Mouse (Mus musculus): ENCODE measurements around the gene Nme7.

Nme7 gene

GRCm38 (mm10) chr1:164395131-164395780, 91.3 kb downstream of the Nme7 start:
- H3K36me3 ChIP-seq (ENCODE audit: insufficient read depth, low read length) = no peaks in the 10 kb centered on the region
- TF ChIP-seq CTCF (conservative IDR thresholded peaks at IDR 0.05; ENCODE audit: low read length) (no peak), NANOG (IDR thresholded peaks at IDR 0.05; ENCODE audit: borderline replicate concordance, low read length) (no peak), POU5F1 (IDR thresholded peaks at IDR 0.05; ENCODE audit: borderline replicate concordance, low read length) (no peak)

GRCm38 (mm10) chr1:164397672-164398071, 93.8 kb downstream of the Nme7 start:
- H3K36me3 ChIP-seq (ENCODE audit: insufficient read depth, low read length) = no peaks in the 10 kb centered on the region
- H3K9me3 ChIP-seq (ENCODE audit: low read length) = no peaks in the 10 kb centered on the region; the same call in 1 of the 2 replicates
- H3K4me1 ChIP-seq (replicated peaks; ENCODE audit: low read depth, low read length) = no peaks in the 10 kb centered on the region
- no peaks in the 10 kb centered on the region for H3K27me3 ChIP-seq (ENCODE audit: insufficient read depth, low read length)
- TF ChIP-seq POU5F1 (IDR thresholded peaks at IDR 0.05; ENCODE audit: borderline replicate concordance, low read length) (no peak), NANOG (IDR thresholded peaks at IDR 0.05; ENCODE audit: borderline replicate concordance, low read length) (no peak), CTCF (conservative IDR thresholded peaks at IDR 0.05; ENCODE audit: low read length) (no peak)
- H3K4me3 ChIP-seq (replicated peaks; ENCODE audit: low read length) = no peak overlapping the region

More at GRCm38 (mm10) chr1:164395131-164395780, 91.3 kb downstream of the Nme7 start:
- no peak overlapping the region for H3K4me3 ChIP-seq (replicated peaks; ENCODE audit: low read length)
- no peaks in the 10 kb centered on the region for H3K27me3 ChIP-seq (ENCODE audit: insufficient read depth, low read length)
- no peaks in the 10 kb centered on the region for H3K9me3 ChIP-seq (ENCODE audit: low read length)
- H3K4me1 ChIP-seq (replicated peaks; ENCODE audit: low read depth, low read length) = no peaks in the 10 kb centered on the region

GRCm38 (mm10) chr1:164399578-164399977, 95.7 kb downstream of the Nme7 start:
- H3K4me3 ChIP-seq (replicated peaks; ENCODE audit: low read length) = no peak overlapping the region
- H3K9me3 ChIP-seq (ENCODE audit: low read length) = no peaks in the 10 kb centered on the region; the same call in 1 of the 2 replicates
- peaks cover 6% of the 10 kb centered on the region; the same call in 1 of the 2 replicates for H3K36me3 ChIP-seq (ENCODE audit: insufficient read depth, low read length)

GRCm38 (mm10) chr1:164405385-164405802, 101.5 kb downstream of the Nme7 start:
- Histone ChIP-seq H3K27me3 (ENCODE audit: insufficient read depth, low read length) (no peaks in the 10 kb centered on the region), H3K4me1 (replicated peaks; ENCODE audit: low read depth, low read length) (0 out of 2 replicates have a peak, but pooled peaks cover 4% of the 10 kb centered on the region), H3K9me3 (ENCODE audit: low read length) (no peaks in the 10 kb centered on the region; the same call in 1 of the 2 replicates), H3K4me3 (replicated peaks; ENCODE audit: low read length) (no peak overlapping the region), H3K36me3 (ENCODE audit: insufficient read depth, low read length) (peaks cover 6% of the 10 kb centered on the region; the same call in 1 of the 2 replicates)
- TF ChIP-seq NANOG (IDR thresholded peaks at IDR 0.05; ENCODE audit: borderline replicate concordance, low read length) (no peak), CTCF (conservative IDR thresholded peaks at IDR 0.05; ENCODE audit: low read length) (no peak), POU5F1 (IDR thresholded peaks at IDR 0.05; ENCODE audit: borderline replicate concordance, low read length) (no peak)

More at GRCm38 (mm10) chr1:164399578-164399977, 95.7 kb downstream of the Nme7 start:
- Histone ChIP-seq H3K4me1 (replicated peaks; ENCODE audit: low read depth, low read length) (no peaks in the 10 kb centered on the region), H3K27me3 (ENCODE audit: insufficient read depth, low read length) (no peaks in the 10 kb centered on the region)
- TF ChIP-seq POU5F1 (IDR thresholded peaks at IDR 0.05; ENCODE audit: borderline replicate concordance, low read length) = no peak
- no peak for TF ChIP-seq CTCF (conservative IDR thresholded peaks at IDR 0.05; ENCODE audit: low read length)
- TF ChIP-seq NANOG (IDR thresholded peaks at IDR 0.05; ENCODE audit: borderline replicate concordance, low read length) = no peak

- Histone ChIP-seq H3K36me3 (ENCODE audit: insufficient read depth, low read length) (peaks cover 6% of the 10 kb centered on the region; the same call in 1 of the 2 replicates), H3K4me3 (replicated peaks; ENCODE audit: low read length) (no peak overlapping the region), H3K27me3 (ENCODE audit: insufficient read depth, low read length) (no peaks in the 10 kb centered on the region)
Observed at GRCm38 (mm10) chr1:164406506-164406905, 102.6 kb downstream of the Nme7 start.

GRCm38 (mm10) chr1:164408655-164409054, 104.7 kb downstream of the Nme7 start:
- Histone ChIP-seq H3K4me1 (replicated peaks; ENCODE audit: low read depth, low read length) (0 out of 2 replicates have a peak, but pooled peaks cover 4% of the 10 kb centered on the region), H3K27me3 (ENCODE audit: insufficient read depth, low read length) (no peaks in the 10 kb centered on the region), H3K9me3 (ENCODE audit: low read length) (no peaks in the 10 kb centered on the region), H3K4me3 (replicated peaks; ENCODE audit: low read length) (no peak overlapping the region), H3K36me3 (ENCODE audit: insufficient read depth, low read length) (peaks cover 5% of the 10 kb centered on the region; the same call in 1 of the 2 replicates)
- TF ChIP-seq CTCF (conservative IDR thresholded peaks at IDR 0.05; ENCODE audit: low read length) (no peak), NANOG (IDR thresholded peaks at IDR 0.05; ENCODE audit: borderline replicate concordance, low read length) (no peak), POU5F1 (IDR thresholded peaks at IDR 0.05; ENCODE audit: borderline replicate concordance, low read length) (no peak)

More at GRCm38 (mm10) chr1:164406506-164406905, 102.6 kb downstream of the Nme7 start:
- no peak for TF ChIP-seq POU5F1 (IDR thresholded peaks at IDR 0.05; ENCODE audit: borderline replicate concordance, low read length)
- TF ChIP-seq NANOG (IDR thresholded peaks at IDR 0.05; ENCODE audit: borderline replicate concordance, low read length) = no peak
- TF ChIP-seq CTCF (conservative IDR thresholded peaks at IDR 0.05; ENCODE audit: low read length) = no peak
- 0 out of 2 replicates have a peak, but pooled peaks cover 4% of the 10 kb centered on the region for H3K4me1 ChIP-seq (replicated peaks; ENCODE audit: low read depth, low read length)
- no peaks in the 10 kb centered on the region; the same call in 1 of the 2 replicates for H3K9me3 ChIP-seq (ENCODE audit: low read length)

GRCm38 (mm10) chr1:164411306-164411705, 107.4 kb downstream of the Nme7 start:
- Histone ChIP-seq H3K4me1 (replicated peaks; ENCODE audit: low read depth, low read length) (0 out of 2 replicates have a peak, but pooled peaks cover 4% of the 10 kb centered on the region), H3K27me3 (ENCODE audit: insufficient read depth, low read length) (no peaks in the 10 kb centered on the region), H3K36me3 (ENCODE audit: insufficient read depth, low read length) (no peaks in the 10 kb centered on the region), H3K4me3 (replicated peaks; ENCODE audit: low read length) (no peak overlapping the region), H3K9me3 (ENCODE audit: low read length) (no peaks in the 10 kb centered on the region)
- TF ChIP-seq CTCF (conservative IDR thresholded peaks at IDR 0.05; ENCODE audit: low read length) = no peak
- TF ChIP-seq NANOG (IDR thresholded peaks at IDR 0.05; ENCODE audit: borderline replicate concordance, low read length) = no peak
- TF ChIP-seq POU5F1 (IDR thresholded peaks at IDR 0.05; ENCODE audit: borderline replicate concordance, low read length) = no peak

- H3K4me1 ChIP-seq (replicated peaks; ENCODE audit: low read depth, low read length) = no peaks in the 10 kb centered on the region
- no peaks in the 10 kb centered on the region for H3K36me3 ChIP-seq (ENCODE audit: insufficient read depth, low read length)
- H3K4me3 ChIP-seq (replicated peaks; ENCODE audit: low read length) = no peak overlapping the region
- no peaks in the 10 kb centered on the region for H3K9me3 ChIP-seq (ENCODE audit: low read length)
- H3K27me3 ChIP-seq (ENCODE audit: insufficient read depth, low read length) = no peaks in the 10 kb centered on the region
- no peak for TF ChIP-seq CTCF (conservative IDR thresholded peaks at IDR 0.05; ENCODE audit: low read length)
- no peak for TF ChIP-seq POU5F1 (IDR thresholded peaks at IDR 0.05; ENCODE audit: borderline replicate concordance, low read length)
- TF ChIP-seq NANOG (IDR thresholded peaks at IDR 0.05; ENCODE audit: borderline replicate concordance, low read length) = no peak
Observed at GRCm38 (mm10) chr1:164412906-164413305, 109.0 kb downstream of the Nme7 start.

All from E14TG2a.4 (cell line).